Mouse (Mus musculus): ENCODE results near the gene Nxpe5. TPM values are rescaled to one million over a fixed set of nuclear protein-coding genes. Genes with fewer than 3 reads are reported as not detected.

Gene Nxpe5
- polyA plus RNA-seq, 1 experiment from 2014 or later = not detected

GRCm38 (mm10) chr5:138279585-138280424 lies 54.1 kb downstream of the Nxpe5 start, which contains the start of the genes Gm43720, Gpc2 and Stag3:
Gm43720 (minus strand) TSS chr5:138279958.
Gpc2 (minus strand) TSS chr5:138280005.
Stag3 (plus strand) TSS chr5:138280240.
- Histone ChIP-seq H3K4me3 (ENCODE audit: low read depth, low read length) (peak within 1 kb of the TSS; percentile 72), H3K27ac (ENCODE audit: low read depth, low read length) (peak within 1 kb of the TSS; percentile 60), H3K36me3 (ENCODE audit: control insufficient read depth, insufficient read depth, low read length) (no peaks in the 10 kb centered on the region), H3K9me3 (ENCODE audit: control insufficient read depth, low read length) (peaks cover 3% of the 10 kb centered on the region; the same call in 1 of the 2 replicates), H3K27me3 (ENCODE audit: control insufficient read depth, insufficient read depth, low read length) (peaks cover 5% of the 10 kb centered on the region; the same call in 1 of the 2 replicates), H3K4me1 (ENCODE audit: control insufficient read depth, insufficient read depth, low read length) (peaks cover 35% of the 10 kb centered on the region), H3K9ac (ENCODE audit: low read length) (peak within 1 kb of the TSS; percentile 89), H3K4me2 (peak within 1 kb of the TSS; percentile 52)
- under 1% methylated on average over 55 of the region's 56 CpGs for WGBS
- peak; percentile 99 for DNase-seq (ENCODE audit: low spot score, missing footprints)
- peak; percentile 99 for ATAC-seq (ENCODE audit: low FRiP score)

- peaks cover 3% of the 10 kb centered on the region; the same call in 1 of the 2 replicates for H3K9me3 ChIP-seq (ENCODE audit: control insufficient read depth, low read length)
- H3K4me2 ChIP-seq = peak overlapping the region; percentile 52
- ATAC-seq (ENCODE audit: low FRiP score) (no peak), DNase-seq (ENCODE audit: low spot score, missing footprints) (no peak)
- no peaks in the 10 kb centered on the region for H3K36me3 ChIP-seq (ENCODE audit: control insufficient read depth, insufficient read depth, low read length)
- peaks cover 31% of the 10 kb centered on the region for H3K4me1 ChIP-seq (ENCODE audit: control insufficient read depth, insufficient read depth, low read length)
- H3K9ac ChIP-seq (ENCODE audit: low read length) = no peak overlapping the region
- H3K27me3 ChIP-seq (ENCODE audit: control insufficient read depth, insufficient read depth, low read length) = peaks cover 5% of the 10 kb centered on the region; the same call in 1 of the 2 replicates
- H3K4me3 ChIP-seq (ENCODE audit: low read depth, low read length) = peak overlapping the region; percentile 72
- WGBS = 18% methylated on average over 26 of the region's 26 CpGs
- H3K27ac ChIP-seq (ENCODE audit: low read depth, low read length) = no peak overlapping the region
Measured at GRCm38 (mm10) chr5:138280425-138280768, 54.7 kb downstream of the Nxpe5 start.

GRCm38 (mm10) chr5:138280829-138281228 lies 55.1 kb downstream of the Nxpe5 start:
- Histone ChIP-seq H3K4me3 (ENCODE audit: low read depth, low read length) (no peak overlapping the region), H3K4me2 (no peak overlapping the region), H3K4me1 (ENCODE audit: control insufficient read depth, insufficient read depth, low read length) (peaks cover 26% of the 10 kb centered on the region), H3K27ac (ENCODE audit: low read depth, low read length) (no peak overlapping the region), H3K36me3 (ENCODE audit: control insufficient read depth, insufficient read depth, low read length) (no peaks in the 10 kb centered on the region), H3K27me3 (ENCODE audit: control insufficient read depth, insufficient read depth, low read length) (peaks cover 5% of the 10 kb centered on the region; the same call in 1 of the 2 replicates), H3K9ac (ENCODE audit: low read length) (no peak overlapping the region), H3K9me3 (ENCODE audit: control insufficient read depth, low read length) (peaks cover 3% of the 10 kb centered on the region; the same call in 1 of the 2 replicates)
- DNase-seq (ENCODE audit: low spot score, missing footprints) (no peak), ATAC-seq (ENCODE audit: low FRiP score) (no peak)
- 94% methylated on average over 15 of the region's 15 CpGs for WGBS

- Histone ChIP-seq H3K4me3 (ENCODE audit: low read depth, low read length) (no peak overlapping the region), H3K4me2 (no peak overlapping the region), H3K9me3 (ENCODE audit: control insufficient read depth, low read length) (peaks cover 3% of the 10 kb centered on the region; the same call in 1 of the 2 replicates), H3K36me3 (ENCODE audit: control insufficient read depth, insufficient read depth, low read length) (no peaks in the 10 kb centered on the region), H3K9ac (ENCODE audit: low read length) (no peak overlapping the region), H3K27ac (ENCODE audit: low read depth, low read length) (no peak overlapping the region), H3K4me1 (ENCODE audit: control insufficient read depth, insufficient read depth, low read length) (peaks cover 17% of the 10 kb centered on the region), H3K27me3 (ENCODE audit: control insufficient read depth, insufficient read depth, low read length) (peaks cover 5% of the 10 kb centered on the region; the same call in 1 of the 2 replicates)
- ATAC-seq (ENCODE audit: low FRiP score) (no peak), DNase-seq (ENCODE audit: low spot score, missing footprints) (no peak)
- WGBS = 82% methylated on average over 2 of the region's 2 CpGs
Measured at GRCm38 (mm10) chr5:138281798-138282197, 56.1 kb downstream of the Nxpe5 start.

- Histone ChIP-seq H3K4me1 (ENCODE audit: control insufficient read depth, insufficient read depth, low read length) (peaks cover 6% of the 10 kb centered on the region; the same call in 1 of the 2 replicates), H3K4me2 (no peak overlapping the region), H3K9me3 (ENCODE audit: control insufficient read depth, low read length) (peaks cover 3% of the 10 kb centered on the region; the same call in 1 of the 2 replicates), H3K9ac (ENCODE audit: low read length) (no peak overlapping the region), H3K36me3 (ENCODE audit: control insufficient read depth, insufficient read depth, low read length) (no peaks in the 10 kb centered on the region), H3K4me3 (ENCODE audit: low read depth, low read length) (no peak overlapping the region), H3K27me3 (ENCODE audit: control insufficient read depth, insufficient read depth, low read length) (peaks cover 5% of the 10 kb centered on the region; the same call in 1 of the 2 replicates), H3K27ac (ENCODE audit: low read depth, low read length) (no peak overlapping the region)
- no peak for DNase-seq (ENCODE audit: low spot score, missing footprints)
- 37% methylated on average over 1 of the region's 1 CpGs for WGBS
- no peak for ATAC-seq (ENCODE audit: low FRiP score)
Measured at GRCm38 (mm10) chr5:138283540-138283939, 57.8 kb downstream of the Nxpe5 start.

GRCm38 (mm10) chr5:138287861-138288260 lies 62.2 kb downstream of the Nxpe5 start:
- WGBS = 70% methylated on average over 3 of the region's 3 CpGs
- no peak overlapping the region for H3K4me2 ChIP-seq
- H3K36me3 ChIP-seq (ENCODE audit: control insufficient read depth, insufficient read depth, low read length) = no peaks in the 10 kb centered on the region
- H3K4me3 ChIP-seq (ENCODE audit: low read depth, low read length) = no peak overlapping the region
- no peaks in the 10 kb centered on the region for H3K9me3 ChIP-seq (ENCODE audit: control insufficient read depth, low read length)
- H3K4me1 ChIP-seq (ENCODE audit: control insufficient read depth, insufficient read depth, low read length) = no peaks in the 10 kb centered on the region
- H3K27ac ChIP-seq (ENCODE audit: low read depth, low read length) = no peak overlapping the region
- no peak for DNase-seq (ENCODE audit: low spot score, missing footprints)
- H3K9ac ChIP-seq (ENCODE audit: low read length) = no peak overlapping the region
- no peak for ATAC-seq (ENCODE audit: low FRiP score)
- H3K27me3 ChIP-seq (ENCODE audit: control insufficient read depth, insufficient read depth, low read length) = no peaks in the 10 kb centered on the region

GRCm38 (mm10) chr5:138291638-138292037 lies 65.9 kb downstream of the Nxpe5 start:
- Histone ChIP-seq H3K4me2 (no peak overlapping the region), H3K4me3 (ENCODE audit: low read depth, low read length) (no peak overlapping the region), H3K4me1 (ENCODE audit: control insufficient read depth, insufficient read depth, low read length) (no peaks in the 10 kb centered on the region), H3K27ac (ENCODE audit: low read depth, low read length) (no peak overlapping the region), H3K27me3 (ENCODE audit: control insufficient read depth, insufficient read depth, low read length) (no peaks in the 10 kb centered on the region), H3K9ac (ENCODE audit: low read length) (no peak overlapping the region), H3K9me3 (ENCODE audit: control insufficient read depth, low read length) (no peaks in the 10 kb centered on the region), H3K36me3 (ENCODE audit: control insufficient read depth, insufficient read depth, low read length) (no peaks in the 10 kb centered on the region)
- WGBS = 85% methylated on average over 1 of the region's 1 CpGs
- ATAC-seq (ENCODE audit: low FRiP score) = no peak
- DNase-seq (ENCODE audit: low spot score, missing footprints) = no peak

- H3K9ac ChIP-seq (ENCODE audit: low read length) = no peak overlapping the region
- DNase-seq (ENCODE audit: low spot score, missing footprints) = no peak
- no peak for ATAC-seq (ENCODE audit: low FRiP score)
- H3K27me3 ChIP-seq (ENCODE audit: control insufficient read depth, insufficient read depth, low read length) = no peaks in the 10 kb centered on the region
- no peak overlapping the region for H3K27ac ChIP-seq (ENCODE audit: low read depth, low read length)
- H3K4me2 ChIP-seq = no peak overlapping the region
- H3K4me1 ChIP-seq (ENCODE audit: control insufficient read depth, insufficient read depth, low read length) = no peaks in the 10 kb centered on the region
- no peaks in the 10 kb centered on the region for H3K9me3 ChIP-seq (ENCODE audit: control insufficient read depth, low read length)
- no peak overlapping the region for H3K4me3 ChIP-seq (ENCODE audit: low read depth, low read length)
- H3K36me3 ChIP-seq (ENCODE audit: control insufficient read depth, insufficient read depth, low read length) = no peaks in the 10 kb centered on the region
Measured at GRCm38 (mm10) chr5:138294158-138294557, 68.5 kb downstream of the Nxpe5 start.

GRCm38 (mm10) chr5:138299613-138300012 lies 73.9 kb downstream of the Nxpe5 start:
- DNase-seq (ENCODE audit: low spot score, missing footprints) = no peak
- 90% methylated on average over 2 of the region's 2 CpGs for WGBS
- Histone ChIP-seq H3K36me3 (ENCODE audit: control insufficient read depth, insufficient read depth, low read length) (no peaks in the 10 kb centered on the region), H3K27ac (ENCODE audit: low read depth, low read length) (no peak overlapping the region), H3K27me3 (ENCODE audit: control insufficient read depth, insufficient read depth, low read length) (no peaks in the 10 kb centered on the region), H3K4me3 (ENCODE audit: low read depth, low read length) (no peak overlapping the region), H3K4me1 (ENCODE audit: control insufficient read depth, insufficient read depth, low read length) (no peaks in the 10 kb centered on the region), H3K9ac (ENCODE audit: low read length) (no peak overlapping the region), H3K4me2 (no peak overlapping the region), H3K9me3 (ENCODE audit: control insufficient read depth, low read length) (no peaks in the 10 kb centered on the region)
- no peak for ATAC-seq (ENCODE audit: low FRiP score)

Measured in midbrain, embryonic 11.5 days (tissue).